Mouse (Mus musculus) lung, postnatal 14 days (tissue): ENCODE data around the gene Prss40.
"Not testable (repeated sequence)": the region's sequence is repeated elsewhere in the genome, so short reads cannot be mapped to it uniquely, and the experiment has no call there.

ENCODE experiments used
- DNase-seq: peaks from one replicate; pipeline ENCODE4 v3.0.0; 2021

Gene Prss40

DNA sequence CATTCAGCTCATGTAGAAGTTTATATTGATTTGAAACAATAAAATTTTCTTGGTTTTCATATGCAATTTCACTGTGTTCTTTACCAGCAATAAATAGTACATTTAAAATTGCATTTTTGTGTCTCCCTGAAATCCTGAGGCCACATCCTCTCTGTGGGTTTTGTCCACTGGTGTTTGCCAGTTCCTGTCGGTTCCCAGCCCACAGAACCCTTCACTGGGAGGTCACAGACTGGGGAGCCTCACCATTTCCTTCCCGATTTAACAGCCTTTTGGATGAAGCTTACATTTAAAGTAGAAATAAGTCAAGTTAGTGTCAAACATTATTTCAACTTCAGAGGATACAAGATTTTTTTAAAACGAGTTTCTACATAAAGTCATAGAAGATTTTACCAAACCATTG is 26.2 kb downstream of the Prss40 start:
- not testable (repeated sequence) for DNase-seq

DNA sequence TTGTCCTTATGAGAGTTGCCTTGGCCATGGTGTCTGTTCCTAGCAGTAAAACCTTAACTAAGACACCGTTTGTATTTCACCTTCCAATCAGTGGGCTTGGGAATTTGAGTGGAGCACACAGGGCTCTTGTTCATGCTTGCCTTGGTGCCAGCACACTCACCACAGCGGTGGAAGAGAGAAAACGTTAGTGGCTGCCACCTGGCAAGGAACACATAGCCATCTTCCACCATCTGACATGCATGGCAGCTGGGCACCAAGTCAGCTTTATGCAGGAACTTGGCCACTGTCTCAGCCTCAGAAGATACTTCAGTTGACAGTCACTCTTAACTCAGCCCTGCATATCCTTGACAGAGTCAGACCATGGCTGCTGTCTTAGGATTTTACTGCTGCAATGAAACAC is 37.1 kb downstream of the Prss40 start:
- DNase-seq = no peak

DNA sequence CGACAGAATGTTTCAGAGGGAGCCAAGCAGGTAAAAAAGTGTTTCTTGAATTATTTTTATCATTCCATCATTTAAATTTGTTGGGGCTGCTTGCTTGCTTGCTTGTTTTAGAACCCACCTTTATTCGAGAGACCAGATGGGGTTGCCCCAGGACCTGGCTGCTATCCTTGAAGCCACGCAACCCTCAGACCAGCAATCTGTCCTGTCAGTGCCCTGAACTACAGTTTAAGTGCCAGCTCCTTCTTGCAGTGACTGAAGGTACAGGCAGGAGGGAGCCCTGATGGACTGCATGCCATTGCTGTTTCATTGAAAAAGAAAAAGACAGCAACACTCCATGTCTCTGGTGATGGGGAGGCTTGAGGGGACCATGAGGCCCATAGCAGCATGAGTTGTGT is 37.9 kb downstream of the Prss40 start:
- DNase-seq = no peak

DNA sequence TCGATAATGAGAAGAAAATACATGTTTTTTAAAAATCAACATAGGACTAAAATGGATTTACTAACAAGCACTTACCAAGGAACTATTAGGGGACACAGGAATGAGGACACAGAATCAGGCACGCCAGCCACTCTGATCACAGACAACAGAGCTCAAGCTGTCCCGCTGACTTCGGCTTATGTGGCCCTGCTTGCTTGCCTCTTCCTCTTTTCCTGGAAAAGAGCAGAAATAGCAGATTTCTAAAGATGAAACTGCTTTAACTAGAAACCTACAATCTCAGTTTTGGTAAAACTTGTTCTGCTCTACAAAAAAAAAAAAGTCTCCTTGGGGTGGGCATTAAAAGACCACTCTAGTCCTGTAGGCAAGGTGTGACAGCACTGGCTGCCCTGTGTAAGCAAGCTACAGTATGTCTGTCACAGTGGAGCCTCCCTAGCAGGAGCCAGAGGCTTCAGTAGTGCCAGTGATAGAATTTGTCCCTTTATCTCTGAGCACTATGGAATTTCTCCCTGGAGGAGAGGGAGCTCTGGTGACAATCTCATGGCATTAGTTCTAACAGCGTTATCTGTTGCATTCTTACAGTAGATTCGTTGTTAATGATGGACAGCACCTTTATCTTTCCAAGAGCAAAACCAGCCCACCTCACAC is 38.4 kb downstream of the Prss40 start:
- DNase-seq = no peak

DNA sequence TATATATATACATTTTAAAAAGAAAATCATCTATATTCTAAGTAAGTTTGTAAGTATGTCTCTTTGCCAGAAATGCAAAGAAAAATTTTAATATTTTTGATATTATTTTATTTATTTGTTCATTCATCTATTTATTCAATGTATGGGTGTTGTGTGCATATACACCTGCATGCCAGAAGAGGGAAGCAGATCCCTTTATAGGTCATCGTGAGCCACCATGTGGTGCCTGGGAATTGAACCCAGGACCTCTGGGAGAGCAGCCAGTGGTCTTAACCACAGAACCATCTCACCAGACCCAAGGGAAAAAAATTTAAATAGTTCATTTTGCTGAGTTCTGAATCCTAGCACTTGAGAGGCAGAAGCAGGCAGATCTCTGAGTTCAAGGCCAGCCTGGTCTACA is 42.5 kb downstream of the Prss40 start:
- DNase-seq = no peak

DNA sequence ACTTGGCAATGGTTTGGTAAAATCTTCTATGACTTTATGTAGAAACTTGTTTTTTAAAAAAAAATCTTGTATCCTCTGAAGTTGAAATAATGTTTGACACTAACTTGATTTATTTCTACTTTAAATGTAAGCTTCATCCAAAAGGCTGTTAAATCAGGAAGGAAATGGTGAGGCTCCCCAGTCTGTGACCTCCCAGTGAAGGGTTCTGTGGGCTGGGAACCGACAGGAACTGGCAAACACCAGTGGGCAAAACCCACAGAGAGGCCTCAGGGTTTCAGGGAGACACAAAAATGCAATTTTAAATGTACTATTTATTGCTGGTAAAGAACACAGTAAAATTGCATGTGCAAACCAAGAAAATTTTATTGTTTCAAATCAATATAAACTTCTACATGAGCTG is 42.9 kb downstream of the Prss40 start:
- DNase-seq = not testable (repeated sequence)

DNA sequence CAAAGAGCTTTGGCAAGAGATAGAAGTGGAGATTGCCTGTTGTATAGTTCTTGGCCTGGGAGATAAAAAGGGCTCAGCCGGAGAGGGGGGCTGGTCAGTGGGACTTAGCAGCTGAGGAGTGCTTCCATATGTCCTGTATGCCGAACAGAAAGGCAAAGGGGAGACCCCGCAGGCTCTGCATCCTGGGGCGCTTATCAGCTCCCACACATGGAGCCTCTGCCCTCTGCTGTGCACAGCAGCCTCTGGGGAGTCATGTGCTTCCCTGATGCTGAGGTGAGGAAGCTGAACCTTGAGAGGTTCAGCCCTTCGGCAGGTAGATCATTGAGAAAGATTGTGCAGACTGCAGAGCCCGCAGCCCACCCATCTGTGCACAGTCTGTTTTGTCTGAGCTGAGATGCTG is 43.4 kb downstream of the Prss40 start:
- DNase-seq = not testable (repeated sequence)

DNA sequence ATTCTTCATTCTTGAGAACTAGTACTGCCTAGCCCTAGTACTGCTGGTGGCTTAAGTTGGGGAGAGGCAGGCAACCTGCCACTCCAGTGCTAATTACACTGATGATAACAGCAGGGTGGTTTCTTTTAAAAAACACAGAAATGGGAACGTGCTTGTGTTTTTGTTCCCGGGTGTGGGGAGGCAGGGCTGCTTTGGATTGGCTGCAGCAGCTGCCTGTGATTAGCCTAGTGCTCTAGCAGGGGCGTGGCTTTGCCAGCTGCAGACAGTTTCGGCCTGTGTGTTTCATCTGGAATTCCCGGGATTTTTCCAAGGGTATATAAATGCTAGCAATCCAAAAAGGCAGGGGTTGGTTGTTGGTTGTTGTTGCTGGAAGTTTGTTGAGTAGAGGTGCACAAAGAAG is 44.1 kb downstream of the Prss40 start:
- DNase-seq = no peak

DNA sequence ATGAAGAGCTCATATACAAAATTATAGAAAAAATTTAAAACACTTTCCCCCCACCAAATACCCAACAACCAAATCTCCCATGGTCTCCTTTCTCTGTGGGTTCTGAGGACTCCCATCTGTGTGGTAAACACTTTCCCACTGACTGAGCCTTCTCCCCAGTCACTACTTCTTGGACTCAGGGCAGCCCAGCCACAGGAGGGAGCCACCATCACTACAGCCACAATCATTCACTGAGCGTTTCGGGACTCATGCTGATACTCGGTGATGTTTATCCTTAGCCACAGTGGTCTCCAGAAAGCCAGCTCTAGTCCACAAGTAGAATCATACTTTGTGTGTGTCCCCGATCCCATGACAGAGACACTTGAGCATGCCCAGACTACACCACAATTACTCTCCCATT is 47.7 kb downstream of the Prss40 start:
- no peak for DNase-seq

DNA sequence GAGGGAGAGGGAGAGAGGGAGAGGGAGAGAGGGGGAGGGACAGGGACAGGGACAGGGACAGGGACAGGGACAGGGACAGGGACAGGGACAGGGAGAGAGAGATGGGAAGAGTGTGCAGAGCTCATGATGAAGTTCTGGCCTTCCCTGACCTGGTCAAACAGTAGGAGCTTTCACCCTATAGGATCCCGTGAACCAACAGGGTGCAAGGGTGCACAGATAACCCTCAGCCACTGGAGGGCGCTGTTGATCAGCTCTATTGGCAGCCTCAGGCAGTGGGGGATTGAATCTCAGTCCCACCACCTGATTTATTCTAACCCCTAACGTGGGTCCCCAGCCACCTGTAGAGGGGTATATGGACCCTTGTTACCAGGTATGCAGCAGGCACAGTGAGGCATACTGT is 49.7 kb downstream of the Prss40 start:
- DNase-seq = peak; percentile 43

DNA sequence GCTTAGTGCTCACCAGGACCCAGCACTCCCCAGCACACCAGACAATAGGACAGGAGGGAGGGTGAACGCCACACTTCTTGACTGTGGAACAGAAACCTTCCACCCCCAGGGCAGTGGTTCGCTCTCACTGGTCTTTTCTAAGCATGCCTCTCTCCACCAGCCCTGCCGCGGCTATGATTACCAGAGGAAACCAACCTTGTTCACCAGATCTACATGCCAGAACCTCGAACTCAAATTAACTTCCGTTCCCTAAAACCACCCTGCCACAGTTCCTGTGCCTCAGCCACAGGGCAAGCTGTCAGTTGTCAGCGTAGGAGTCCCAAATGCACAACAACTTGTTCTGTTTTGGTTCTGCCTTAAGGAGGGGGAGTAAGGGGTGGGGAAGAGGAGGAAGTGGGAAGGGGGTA is 50.2 kb downstream of the Prss40 start:
- DNase-seq = no peak

DNA sequence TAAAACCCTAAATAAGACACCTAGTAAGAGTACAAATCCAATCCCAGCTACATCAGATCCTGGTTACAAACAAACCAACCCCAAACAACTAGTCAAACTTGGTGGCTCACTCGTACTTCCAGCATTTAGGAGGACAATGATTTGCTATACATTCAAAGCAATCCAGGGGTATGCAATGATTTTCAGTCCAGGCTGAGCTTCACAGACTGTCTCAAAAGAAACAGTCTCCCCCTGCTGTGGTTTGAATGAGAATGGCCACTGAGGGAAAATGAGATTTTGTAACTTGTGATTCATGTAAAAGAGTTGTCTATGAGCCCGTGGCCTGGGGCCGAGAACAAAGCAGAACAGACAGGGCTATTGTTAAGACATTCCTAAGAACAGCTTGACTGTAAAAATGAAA is 52.8 kb downstream of the Prss40 start:
- DNase-seq = no peak

DNA sequence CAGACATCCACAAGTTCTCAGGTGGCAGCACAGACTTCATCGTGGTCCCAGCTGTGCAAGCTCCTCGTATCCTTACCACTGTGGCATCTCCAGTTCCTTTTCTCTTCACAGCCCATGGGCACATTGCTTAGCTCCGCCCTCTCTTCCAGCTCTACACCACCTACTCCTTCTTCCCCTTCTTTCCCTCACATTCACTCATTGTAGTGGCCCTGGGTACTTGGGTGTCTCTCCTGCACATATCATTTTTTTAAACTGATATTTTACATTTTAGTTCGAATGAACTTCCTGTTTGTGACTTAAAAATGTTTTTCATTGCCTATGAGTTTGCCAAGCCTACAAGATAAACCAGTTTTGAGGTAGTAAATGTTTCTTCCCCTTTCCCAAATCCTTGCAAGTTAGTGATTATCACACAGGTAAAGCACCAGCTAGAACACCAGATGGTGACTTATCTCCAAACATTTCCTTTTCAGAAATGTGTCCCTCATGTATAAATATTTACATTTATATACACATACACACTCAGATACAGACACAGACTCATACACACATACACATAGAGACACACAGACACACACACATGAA is 54.7 kb downstream of the Prss40 start:
- no peak for DNase-seq

DNA sequence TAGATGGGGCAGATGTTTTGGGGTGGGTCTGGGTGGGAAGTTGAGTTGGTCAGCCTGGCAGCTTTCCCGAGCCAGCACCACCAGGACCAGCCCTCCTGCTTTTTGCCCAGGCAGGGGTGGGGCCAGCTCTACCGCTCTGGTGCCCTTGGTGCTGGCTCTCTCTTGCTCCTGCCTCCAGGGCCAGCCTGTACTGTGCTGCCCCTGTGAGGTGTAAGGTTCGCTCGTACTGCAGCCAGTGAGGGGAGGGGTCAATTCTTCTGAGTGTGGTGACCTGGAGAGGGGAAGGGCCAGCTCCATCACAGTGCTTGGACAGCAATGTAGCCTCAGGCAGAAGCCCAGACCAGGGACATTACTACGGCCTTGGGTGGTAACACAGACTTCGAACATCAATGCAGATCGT is 55.4 kb downstream of the Prss40 start:
- DNase-seq = no peak

DNA sequence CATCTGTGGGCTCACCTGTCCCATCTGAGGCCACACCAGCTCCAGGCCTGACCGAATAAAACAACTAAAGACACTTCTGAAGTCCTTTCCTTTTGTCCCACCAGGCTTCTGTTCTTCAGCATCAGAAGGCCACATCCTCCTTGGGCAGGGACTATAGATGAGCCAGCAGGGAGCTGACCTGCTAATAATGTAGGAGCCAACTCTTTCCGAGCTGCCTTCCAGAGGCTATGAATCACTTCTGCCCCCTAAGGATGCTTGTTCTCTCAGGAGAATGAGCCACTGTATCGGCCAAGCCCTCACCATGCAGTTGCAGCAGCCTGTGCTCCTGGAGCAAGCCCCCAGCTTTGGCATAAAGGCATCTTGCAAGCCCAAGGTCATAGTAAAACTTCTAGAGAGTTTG is 57.8 kb downstream of the Prss40 start:
- DNase-seq = no peak
